Mouse (Mus musculus) cerebellum, adult 2 months (tissue): ENCODE measurements around the gene Cacng7.

Source experiments
- CTCF ChIP-seq: fragments of 200-500 bp; IDR thresholded peaks from 2 replicates; pipeline ENCODE4 v1.5.1; 2011; ENCODE audit warnings: low read depth, mild to moderate bottlenecking, control low read depth, low read length, moderate library complexity, borderline replicate concordance; ENCODE audit not compliant: insufficient read depth
- POLR2A ChIP-seq: fragments of 200-500 bp; IDR thresholded peaks from 2 replicates; pipeline ENCODE4 v1.6.1; 2011; ENCODE audit warnings: low read length, control low read depth, borderline replicate concordance; ENCODE audit not compliant: insufficient read depth

DNA sequence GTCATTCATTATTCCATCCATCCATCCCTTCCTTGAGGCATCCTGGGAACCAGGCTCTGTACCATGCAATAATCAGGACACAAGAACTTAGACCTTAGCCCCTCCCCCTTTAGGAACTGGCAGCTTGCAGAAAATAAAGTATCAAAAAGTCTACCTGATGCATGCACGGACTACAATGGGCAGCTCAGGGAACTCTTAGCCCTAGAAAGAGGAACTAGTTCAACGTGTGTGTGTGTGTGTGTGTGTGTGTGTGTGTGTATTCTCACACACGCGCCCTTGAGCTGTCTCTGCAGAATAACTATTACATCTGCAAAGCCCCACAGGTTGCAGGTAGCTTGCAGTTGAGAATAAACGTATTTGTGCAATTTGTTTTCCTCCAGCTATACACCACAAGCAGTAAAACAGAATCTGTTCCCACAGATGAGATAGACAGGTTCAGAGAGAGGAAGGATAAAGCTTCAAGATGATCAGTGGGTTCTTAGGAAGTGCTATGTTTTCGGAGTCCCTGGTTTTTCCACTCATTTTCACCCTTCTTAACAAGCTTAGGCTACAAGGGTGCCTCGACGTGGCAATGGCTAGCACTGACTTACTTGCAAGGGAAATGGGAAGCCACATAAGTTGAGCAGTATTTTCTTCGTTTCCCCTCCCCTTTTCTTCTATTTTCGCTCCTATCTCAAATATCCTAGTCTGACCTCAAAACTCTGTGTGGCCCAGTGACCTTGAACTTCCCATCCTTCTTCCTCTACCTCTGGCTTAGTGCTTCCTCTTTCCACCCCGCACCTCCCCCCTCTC, 77.2 kb downstream of the Cacng7 start:
- TF ChIP-seq POLR2A (no peak), CTCF (no peak)
